Mouse (Mus musculus): ENCODE measurements at regions not wholly inside any gene's neighbourhood (a gene's known extent, or its start where the extent isn't known, plus 50 kb on each side); places are given as distances from the start of the nearest gene placed in this dataset.
"Not testable (repeated sequence)": the region's sequence is repeated elsewhere in the genome, so short reads cannot be mapped to it uniquely, and the experiment has no call there.

DNA sequence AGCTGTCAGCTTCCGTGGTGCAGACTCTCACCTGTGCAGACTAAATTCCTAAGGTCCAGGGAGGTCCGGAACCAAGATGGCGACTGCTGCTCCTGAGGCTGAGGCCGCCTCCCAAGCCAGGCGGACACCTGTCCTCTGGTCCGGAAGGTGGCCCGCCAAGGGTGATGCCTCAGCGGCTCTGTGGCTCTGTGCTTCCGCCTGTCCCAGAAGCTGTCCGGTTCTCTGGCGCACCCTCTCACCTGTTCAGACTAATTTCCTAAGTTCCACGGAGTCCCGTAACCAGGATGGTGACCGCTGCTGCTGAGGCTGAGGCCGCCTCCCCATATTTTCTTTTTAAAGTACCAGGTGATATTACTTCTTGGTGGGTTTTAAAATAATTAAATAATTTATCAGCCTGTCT, 65.4 kb upstream of the B3galnt2 start:
- H3K27ac ChIP-seq (ENCODE audit: low read depth, low read length); H3K36me3 ChIP-seq (ENCODE audit: insufficient read depth); ATAC-seq; H3K9ac ChIP-seq; H3K4me1 ChIP-seq (ENCODE audit: insufficient read depth); DNase-seq; H3K9me3 ChIP-seq (ENCODE audit: low read length); H3K27me3 ChIP-seq (ENCODE audit: insufficient read depth, low read length); H3K4me3 ChIP-seq (ENCODE audit: low read depth, low read length); H3K4me2 ChIP-seq (ENCODE audit: low read depth): not testable (repeated sequence)
- WGBS = 89% methylated on average over 15 of the region's 15 CpGs

DNA sequence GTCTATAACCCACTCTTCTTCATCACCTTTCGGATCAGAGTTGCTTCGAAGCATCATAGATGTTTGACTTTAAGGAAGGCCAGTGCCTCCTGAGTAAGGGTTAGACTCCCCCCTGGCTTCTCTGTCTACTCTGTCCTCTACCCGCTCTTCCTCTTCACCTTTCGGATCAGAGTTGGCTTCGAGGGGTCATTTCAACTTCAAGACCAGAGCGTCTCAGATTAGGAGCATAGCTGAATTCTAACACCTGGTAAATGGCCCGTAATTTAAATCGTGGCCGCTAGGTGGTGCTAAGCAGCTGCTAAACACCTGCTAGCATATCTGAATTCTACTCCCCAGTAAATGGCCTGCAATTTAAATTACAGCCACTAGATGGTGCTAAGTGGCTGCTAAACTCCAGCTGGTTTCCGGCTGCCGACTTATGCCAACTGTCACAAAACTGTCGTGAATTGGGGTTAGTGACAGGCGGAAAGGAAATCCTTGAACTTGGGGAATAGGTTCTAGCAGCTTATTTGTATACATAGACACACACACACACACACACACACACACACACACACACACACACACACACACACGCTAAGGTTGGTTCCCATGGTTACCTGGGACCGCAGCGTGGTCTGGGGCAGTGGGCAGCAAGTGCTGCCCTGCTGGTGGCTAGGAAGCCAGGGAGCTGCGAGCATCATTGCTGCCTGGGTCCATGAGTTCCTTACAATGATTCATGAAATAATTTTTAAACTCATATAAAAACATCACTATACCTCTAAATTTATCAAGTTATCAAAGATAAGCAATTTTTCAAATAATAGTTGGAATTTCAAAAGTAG, 64.8 kb upstream of the B3galnt2 start:
- 19% methylated on average over 17 of the region's 17 CpGs for WGBS
- peak; percentile 97 for TF ChIP-seq CTCF (IDR thresholded peaks at IDR 0.05; ENCODE audit: low read depth)

DNA sequence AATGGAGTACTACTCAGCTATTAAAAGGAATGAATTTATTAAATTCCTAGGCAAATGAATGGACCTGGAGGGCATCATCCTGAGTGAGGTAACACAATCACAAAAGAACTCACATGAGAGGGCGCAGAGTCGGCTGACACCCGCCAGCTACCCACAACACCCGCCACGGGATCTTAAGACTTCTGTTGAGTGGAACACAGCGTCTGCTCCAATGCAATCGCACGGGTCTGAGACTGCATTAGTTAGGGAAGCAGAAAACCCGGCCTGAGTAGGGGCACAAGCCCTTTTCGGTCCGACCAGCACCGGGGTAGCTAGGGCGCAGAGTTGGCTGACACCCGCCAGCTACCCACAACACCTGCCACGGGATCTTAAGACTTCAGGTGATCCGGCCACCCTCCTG, 52.1 kb upstream of the B3galnt2 start:
- H3K27ac ChIP-seq (ENCODE audit: low read depth, low read length); ATAC-seq; H3K9ac ChIP-seq; DNase-seq; H3K4me2 ChIP-seq (ENCODE audit: low read depth); H3K4me3 ChIP-seq (ENCODE audit: low read depth, low read length); H3K9me3 ChIP-seq (ENCODE audit: low read length); H3K4me1 ChIP-seq (ENCODE audit: insufficient read depth); H3K27me3 ChIP-seq (ENCODE audit: insufficient read depth, low read length); H3K36me3 ChIP-seq (ENCODE audit: insufficient read depth): not testable (repeated sequence)
- 95% methylated on average over 16 of the region's 16 CpGs for WGBS

More for the DNA sequence above, 64.8 kb upstream of the B3galnt2 start:
- Histone ChIP-seq H3K4me3 (ENCODE audit: low read depth, low read length) (peak overlapping the region; percentile 39), H3K4me2 (ENCODE audit: low read depth) (peak overlapping the region; percentile 50), H3K9me3 (ENCODE audit: low read length) (no peaks in the 10 kb centered on the region), H3K4me1 (ENCODE audit: insufficient read depth) (no peaks in the 10 kb centered on the region), H3K27me3 (ENCODE audit: insufficient read depth, low read length) (no peaks in the 10 kb centered on the region), H3K36me3 (ENCODE audit: insufficient read depth) (no peaks in the 10 kb centered on the region), H3K9ac (no peak overlapping the region), H3K27ac (ENCODE audit: low read depth, low read length) (no peak overlapping the region)
- ATAC-seq (peak; percentile 95), DNase-seq (peak; percentile 100)
